Mouse (Mus musculus): Measurements from ENCODE around the gene Il27ra.

- TF ChIP-seq POLR2A (IDR thresholded peaks at IDR 0.05; ENCODE audit: insufficient read length, low read depth) (no peak), USF1 (IDR thresholded peaks at IDR 0.05; ENCODE audit: low read depth) (peak; percentile 50), MAX (IDR thresholded peaks at IDR 0.05; ENCODE audit: low read depth) (no peak), E2F4 (IDR thresholded peaks at IDR 0.05; ENCODE audit: insufficient read depth) (no peak), TCF3 (IDR thresholded peaks at IDR 0.05; ENCODE audit: insufficient read length, low read depth) (no peak), TCF12 (IDR thresholded peaks at IDR 0.05; ENCODE audit: insufficient read depth, poor library complexity, severe bottlenecking) (peak; percentile 15)
Observed at GRCm38 (mm10) chr8:84023085-84023484, 19.3 kb downstream of the Il27ra start.

All from myocyte (in vitro differentiated cells).